Mouse (Mus musculus): ENCODE data around the gene Pef1. TPM values are rescaled to one million over a fixed set of nuclear protein-coding genes. Genes with fewer than 3 reads are reported as not detected.

Pef1 gene
- polyA plus RNA-seq, 1 experiment from 2014 or later = 62.1 TPM

GRCm38 (mm10) chr4:130082211-130082610, 20.1 kb upstream of the Pef1 start:
- H3K4me3 ChIP-seq (ENCODE audit: low read depth, low read length) = no peak overlapping the region
- no peaks in the 10 kb centered on the region for H3K27me3 ChIP-seq (ENCODE audit: control insufficient read depth, insufficient read depth, low read depth, low read length)
- 42% methylated on average over 9 of the region's 9 CpGs for WGBS
- H3K36me3 ChIP-seq (ENCODE audit: control insufficient read depth, insufficient read depth, low read length) = no peaks in the 10 kb centered on the region
- ATAC-seq = no peak
- H3K4me2 ChIP-seq (ENCODE audit: low read length) = no peak overlapping the region
- H3K27ac ChIP-seq (ENCODE audit: low read length) = no peak overlapping the region; the same call in 1 of the 2 replicates
- H3K9ac ChIP-seq (ENCODE audit: low read depth, low read length) = no peak overlapping the region
- no peaks in the 10 kb centered on the region for H3K9me3 ChIP-seq (replicated peaks; ENCODE audit: control insufficient read depth, low read length, poor library complexity, severe bottlenecking)
- H3K4me1 ChIP-seq (ENCODE audit: control insufficient read depth, insufficient read depth, low read length) = peaks cover 4% of the 10 kb centered on the region; the same call in 1 of the 2 replicates

GRCm38 (mm10) chr4:130084331-130084945, 17.9 kb upstream of the Pef1 start:
- H3K4me3 ChIP-seq (ENCODE audit: low read depth, low read length) = no peak overlapping the region
- no peaks in the 10 kb centered on the region for H3K36me3 ChIP-seq (ENCODE audit: control insufficient read depth, insufficient read depth, low read length)
- no peak for ATAC-seq
- 47% methylated on average over 7 of the region's 7 CpGs for WGBS
- no peak overlapping the region for H3K27ac ChIP-seq (ENCODE audit: low read length)
- H3K4me2 ChIP-seq (ENCODE audit: low read length) = no peak overlapping the region
- no peaks in the 10 kb centered on the region for H3K27me3 ChIP-seq (ENCODE audit: control insufficient read depth, insufficient read depth, low read depth, low read length)
- peaks cover 3% of the 10 kb centered on the region; the same call in 1 of the 2 replicates for H3K4me1 ChIP-seq (ENCODE audit: control insufficient read depth, insufficient read depth, low read length)
- H3K9ac ChIP-seq (ENCODE audit: low read depth, low read length) = no peak overlapping the region
- H3K9me3 ChIP-seq (replicated peaks; ENCODE audit: control insufficient read depth, low read length, poor library complexity, severe bottlenecking) = no peaks in the 10 kb centered on the region

- WGBS = 70% methylated on average over 12 of the region's 12 CpGs
- no peak overlapping the region for H3K4me2 ChIP-seq (ENCODE audit: low read length)
Observed at GRCm38 (mm10) chr4:130085246-130085820, 17.0 kb upstream of the Pef1 start.

DNA sequence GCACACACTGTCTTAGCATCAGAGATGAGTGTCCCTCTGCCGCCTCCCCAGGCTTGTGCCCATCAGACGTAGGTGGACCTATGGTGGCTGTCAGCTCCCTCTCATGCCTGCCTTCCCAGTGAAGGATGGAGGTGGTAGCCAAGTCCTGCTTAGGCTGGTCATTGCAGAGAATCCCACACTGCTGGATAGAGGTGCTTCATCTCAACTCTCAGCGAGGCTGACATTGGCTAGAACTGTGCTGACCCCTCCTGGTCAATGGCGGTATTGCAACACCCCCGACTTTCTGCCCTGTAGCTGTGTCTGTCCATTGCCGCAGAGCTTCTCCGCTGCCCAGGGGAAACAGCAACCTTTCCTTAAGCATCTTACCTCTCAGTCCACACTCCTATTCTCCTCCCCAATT, 15.1 kb upstream of the Pef1 start:
- Histone ChIP-seq H3K27ac (ENCODE audit: low read length) (no peak overlapping the region), H3K36me3 (ENCODE audit: control insufficient read depth, insufficient read depth, low read length) (no peaks in the 10 kb centered on the region), H3K4me2 (ENCODE audit: low read length) (no peak overlapping the region), H3K9ac (ENCODE audit: low read depth, low read length) (no peak overlapping the region), H3K9me3 (replicated peaks; ENCODE audit: control insufficient read depth, low read length, poor library complexity, severe bottlenecking) (no peaks in the 10 kb centered on the region), H3K27me3 (ENCODE audit: control insufficient read depth, insufficient read depth, low read depth, low read length) (no peaks in the 10 kb centered on the region), H3K4me1 (ENCODE audit: control insufficient read depth, insufficient read depth, low read length) (peaks cover 2% of the 10 kb centered on the region; the same call in 1 of the 2 replicates), H3K4me3 (ENCODE audit: low read depth, low read length) (no peak overlapping the region)
- 13% methylated on average over 7 of the region's 7 CpGs for WGBS
- ATAC-seq = peak; percentile 57; the same call in 1 of the 2 replicates

More at GRCm38 (mm10) chr4:130085246-130085820, 17.0 kb upstream of the Pef1 start:
- ATAC-seq = no peak
- Histone ChIP-seq H3K27me3 (ENCODE audit: control insufficient read depth, insufficient read depth, low read depth, low read length) (no peaks in the 10 kb centered on the region), H3K4me3 (ENCODE audit: low read depth, low read length) (no peak overlapping the region), H3K9me3 (replicated peaks; ENCODE audit: control insufficient read depth, low read length, poor library complexity, severe bottlenecking) (no peaks in the 10 kb centered on the region), H3K36me3 (ENCODE audit: control insufficient read depth, insufficient read depth, low read length) (no peaks in the 10 kb centered on the region), H3K4me1 (ENCODE audit: control insufficient read depth, insufficient read depth, low read length) (peaks cover 3% of the 10 kb centered on the region; the same call in 1 of the 2 replicates), H3K9ac (ENCODE audit: low read depth, low read length) (no peak overlapping the region), H3K27ac (ENCODE audit: low read length) (no peak overlapping the region)

DNA sequence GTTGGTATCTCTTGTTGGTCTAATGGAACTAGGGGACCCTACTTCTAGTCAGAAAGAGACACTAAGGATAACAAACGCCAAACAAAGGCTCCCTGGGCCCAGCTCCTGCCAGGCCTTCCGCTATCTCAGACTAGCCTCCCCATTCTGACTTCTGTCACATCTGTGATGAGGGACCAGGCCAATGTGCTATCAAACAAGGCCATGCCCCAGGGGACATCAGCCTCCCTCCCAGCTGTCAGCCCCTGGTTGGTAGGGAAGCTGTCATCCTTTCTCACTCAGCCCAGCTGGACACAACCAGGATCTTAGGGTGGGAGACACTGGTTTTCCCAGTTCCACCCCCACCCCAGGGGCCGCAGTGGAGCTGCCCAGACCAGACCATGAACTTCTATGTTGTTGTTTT, 7.2 kb upstream of the Pef1 start:
- 32% methylated on average over 3 of the region's 3 CpGs for WGBS
- Histone ChIP-seq H3K4me2 (ENCODE audit: low read length) (no peak overlapping the region), H3K27ac (ENCODE audit: low read length) (no peak overlapping the region), H3K27me3 (ENCODE audit: control insufficient read depth, insufficient read depth, low read depth, low read length) (no peaks in the 10 kb centered on the region), H3K4me1 (ENCODE audit: control insufficient read depth, insufficient read depth, low read length) (no peaks in the 10 kb centered on the region), H3K9me3 (replicated peaks; ENCODE audit: control insufficient read depth, low read length, poor library complexity, severe bottlenecking) (no peaks in the 10 kb centered on the region), H3K9ac (ENCODE audit: low read depth, low read length) (no peak overlapping the region), H3K36me3 (ENCODE audit: control insufficient read depth, insufficient read depth, low read length) (no peaks in the 10 kb centered on the region), H3K4me3 (ENCODE audit: low read depth, low read length) (no peak overlapping the region)
- no peak for ATAC-seq

DNA sequence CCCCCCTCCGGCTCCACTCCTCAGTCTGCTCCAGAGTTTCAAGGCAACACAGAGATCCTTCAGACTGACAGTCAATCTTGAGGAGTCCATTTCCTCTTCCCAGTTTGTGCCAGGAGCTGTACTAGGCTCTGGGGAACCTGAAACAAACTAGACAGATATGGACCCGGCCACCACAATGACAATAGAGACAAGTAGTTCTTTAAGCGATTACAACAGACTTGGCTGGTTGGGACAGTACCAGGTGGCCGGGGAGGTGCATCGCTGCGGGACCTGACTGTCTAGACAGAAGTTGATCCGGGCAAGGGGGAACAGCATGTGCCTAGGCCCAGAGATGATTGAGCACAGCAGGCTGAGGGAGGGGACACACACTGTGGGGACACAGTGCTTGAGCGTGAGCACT, 1.2 kb upstream of the Pef1 start:
- no peaks in the 10 kb centered on the region for H3K27me3 ChIP-seq (ENCODE audit: control insufficient read depth, insufficient read depth, low read depth, low read length)
- no peak for ATAC-seq
- WGBS = 26% methylated on average over 8 of the region's 8 CpGs
- H3K27ac ChIP-seq (ENCODE audit: low read length) = no peak overlapping the region
- H3K4me1 ChIP-seq (ENCODE audit: control insufficient read depth, insufficient read depth, low read length) = no peaks in the 10 kb centered on the region; the same call in 1 of the 2 replicates
- no peak overlapping the region for H3K4me2 ChIP-seq (ENCODE audit: low read length)
- no peaks in the 10 kb centered on the region for H3K36me3 ChIP-seq (ENCODE audit: control insufficient read depth, insufficient read depth, low read length)
- no peak overlapping the region for H3K9ac ChIP-seq (ENCODE audit: low read depth, low read length)
- no peaks in the 10 kb centered on the region for H3K9me3 ChIP-seq (replicated peaks; ENCODE audit: control insufficient read depth, low read length, poor library complexity, severe bottlenecking)
- H3K4me3 ChIP-seq (ENCODE audit: low read depth, low read length) = no peak overlapping the region

- Histone ChIP-seq H3K27me3 (ENCODE audit: control insufficient read depth, insufficient read depth, low read depth, low read length) (no peaks in the 10 kb centered on the region), H3K27ac (ENCODE audit: low read length) (no peak overlapping the region), H3K4me1 (ENCODE audit: control insufficient read depth, insufficient read depth, low read length) (peaks cover 9% of the 10 kb centered on the region), H3K4me3 (ENCODE audit: low read depth, low read length) (no peak overlapping the region), H3K9me3 (replicated peaks; ENCODE audit: control insufficient read depth, low read length, poor library complexity, severe bottlenecking) (no peaks in the 10 kb centered on the region), H3K9ac (ENCODE audit: low read depth, low read length) (no peak overlapping the region), H3K4me2 (ENCODE audit: low read length) (no peak overlapping the region), H3K36me3 (ENCODE audit: control insufficient read depth, insufficient read depth, low read length) (no peaks in the 10 kb centered on the region)
- no peak for ATAC-seq
- 78% methylated on average over 12 of the region's 12 CpGs for WGBS
Observed at GRCm38 (mm10) chr4:130103632-130104031, 1.3 kb downstream of the Pef1 start.

- Histone ChIP-seq H3K4me1 (ENCODE audit: control insufficient read depth, insufficient read depth, low read length) (peaks cover 11% of the 10 kb centered on the region), H3K27me3 (ENCODE audit: control insufficient read depth, insufficient read depth, low read depth, low read length) (no peaks in the 10 kb centered on the region), H3K4me3 (ENCODE audit: low read depth, low read length) (no peak overlapping the region), H3K4me2 (ENCODE audit: low read length) (no peak overlapping the region), H3K9me3 (replicated peaks; ENCODE audit: control insufficient read depth, low read length, poor library complexity, severe bottlenecking) (no peaks in the 10 kb centered on the region), H3K9ac (ENCODE audit: low read depth, low read length) (no peak overlapping the region), H3K36me3 (ENCODE audit: control insufficient read depth, insufficient read depth, low read length) (no peaks in the 10 kb centered on the region), H3K27ac (ENCODE audit: low read length) (no peak overlapping the region)
- no peak for ATAC-seq
- WGBS = 83% methylated on average over 4 of the region's 4 CpGs
Observed at GRCm38 (mm10) chr4:130104584-130104983, 2.2 kb downstream of the Pef1 start.

DNA sequence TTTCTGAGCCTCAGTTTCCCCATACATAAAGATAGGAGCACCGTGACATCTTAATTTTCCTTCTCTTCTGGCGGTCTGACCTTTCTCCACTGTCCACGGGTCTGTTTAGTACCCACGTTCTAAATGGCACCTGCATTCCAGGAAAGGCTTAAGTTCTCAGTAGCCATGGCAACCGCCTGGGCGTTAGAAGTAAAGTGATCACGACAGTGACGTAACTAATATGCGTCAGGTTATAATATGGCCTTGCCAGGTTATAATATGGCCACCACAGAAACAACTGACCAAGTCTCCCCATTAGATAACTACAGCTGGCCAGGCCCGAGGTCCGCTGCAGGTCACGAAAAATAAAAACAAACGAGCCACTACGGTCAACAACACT, 4.7 kb downstream of the Pef1 start:
- peak overlapping the region; percentile 74 for H3K27ac ChIP-seq (ENCODE audit: low read length)
- no peaks in the 10 kb centered on the region for H3K36me3 ChIP-seq (ENCODE audit: control insufficient read depth, insufficient read depth, low read length)
- peak overlapping the region; percentile 38 for H3K4me2 ChIP-seq (ENCODE audit: low read length)
- peak overlapping the region; percentile 67 for H3K4me3 ChIP-seq (ENCODE audit: low read depth, low read length)
- peak overlapping the region; percentile 68; the same call in 1 of the 2 replicates for H3K9ac ChIP-seq (ENCODE audit: low read depth, low read length)
- WGBS = 12% methylated on average over 14 of the region's 14 CpGs
- peaks cover 11% of the 10 kb centered on the region for H3K4me1 ChIP-seq (ENCODE audit: control insufficient read depth, insufficient read depth, low read length)
- H3K27me3 ChIP-seq (ENCODE audit: control insufficient read depth, insufficient read depth, low read depth, low read length) = no peaks in the 10 kb centered on the region
- ATAC-seq = peak; percentile 83
- no peaks in the 10 kb centered on the region for H3K9me3 ChIP-seq (replicated peaks; ENCODE audit: control insufficient read depth, low read length, poor library complexity, severe bottlenecking)

Data from midbrain, embryonic 16.5 days (tissue).